Mouse (Mus musculus) spleen, adult 2 months (tissue): ENCODE results near the gene AI854703.

Experiments used
- CTCF ChIP-seq: fragments of 200-500 bp; IDR thresholded peaks from 2 replicates; pipeline ENCODE4 v1.5.1; 2011; ENCODE audit warnings: mild to moderate bottlenecking, inconsistent platforms; ENCODE audit not compliant: insufficient read depth, insufficient read length, insufficient replicate concordance; ENCODE audit errors: extremely low read depth
- POLR2A ChIP-seq: fragments of 200-500 bp; IDR thresholded peaks from 2 replicates; pipeline ENCODE4 v1.6.1; 2011; ENCODE audit warnings: low read depth, low read length, inconsistent platforms

- TF ChIP-seq CTCF = no peak
- no peak; the same call in 1 of the 2 replicates for TF ChIP-seq POLR2A
Observed at GRCm38 (mm10) chr6:48674291-48675058, 47.9 kb downstream of the AI854703 start.
